Mouse (Mus musculus) liver, embryonic 14.5 days (tissue): ENCODE measurements around the gene Plekhs1.

ENCODE experiments used
- CTCF ChIP-seq: IDR thresholded peaks from 2 replicates; pipeline ENCODE4 v1.5.1; 2016; ENCODE audit warnings: antibody characterized with exemption, low read depth, control low read depth
- EP300 ChIP-seq: IDR thresholded peaks from 2 replicates; pipeline ENCODE4 v1.6.1; 2016; ENCODE audit warnings: antibody characterized with exemption, low read depth

- TF ChIP-seq CTCF (no peak), EP300 (no peak)
These were observed 24.2 kb downstream of the Plekhs1 start for GRCm38 (mm10) chr19:56485376-56486271.
